Mouse (Mus musculus) testis, postnatal 14 days (tissue): ENCODE measurements around the gene Cuta.

Source experiments
- DNase-seq: peaks from one replicate; pipeline ENCODE4 v3.0.0; 2021; ENCODE audit warnings: low spot score

The Cuta gene

DNA sequence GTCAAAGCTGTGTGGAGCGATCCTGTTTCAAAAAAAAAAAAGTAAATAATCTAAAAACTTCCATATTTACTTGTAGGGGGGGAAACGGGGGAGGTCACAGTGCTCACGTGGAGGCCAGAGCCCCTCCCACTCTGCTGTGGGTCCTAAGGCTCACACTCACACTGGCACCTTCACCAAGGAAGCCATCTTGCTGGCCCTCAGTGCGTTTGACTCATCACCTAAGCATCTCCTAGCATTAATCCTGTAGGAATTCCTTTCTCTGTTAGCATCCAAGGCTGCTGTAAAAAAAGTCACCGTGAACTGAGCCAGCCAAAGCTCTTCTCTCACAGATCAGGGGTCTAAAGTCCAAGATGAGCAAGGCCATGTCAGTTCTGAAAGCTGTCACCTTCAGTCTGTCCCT is 16.9 kb upstream of the Cuta start:
- no peak for DNase-seq

- no peak for DNase-seq
Observed at GRCm38 (mm10) chr17:26953726-26954125, 14.4 kb upstream of the Cuta start.

- DNase-seq, result no peak
Observed at GRCm38 (mm10) chr17:26953201-26953600, 13.8 kb upstream of the Cuta start.

DNA sequence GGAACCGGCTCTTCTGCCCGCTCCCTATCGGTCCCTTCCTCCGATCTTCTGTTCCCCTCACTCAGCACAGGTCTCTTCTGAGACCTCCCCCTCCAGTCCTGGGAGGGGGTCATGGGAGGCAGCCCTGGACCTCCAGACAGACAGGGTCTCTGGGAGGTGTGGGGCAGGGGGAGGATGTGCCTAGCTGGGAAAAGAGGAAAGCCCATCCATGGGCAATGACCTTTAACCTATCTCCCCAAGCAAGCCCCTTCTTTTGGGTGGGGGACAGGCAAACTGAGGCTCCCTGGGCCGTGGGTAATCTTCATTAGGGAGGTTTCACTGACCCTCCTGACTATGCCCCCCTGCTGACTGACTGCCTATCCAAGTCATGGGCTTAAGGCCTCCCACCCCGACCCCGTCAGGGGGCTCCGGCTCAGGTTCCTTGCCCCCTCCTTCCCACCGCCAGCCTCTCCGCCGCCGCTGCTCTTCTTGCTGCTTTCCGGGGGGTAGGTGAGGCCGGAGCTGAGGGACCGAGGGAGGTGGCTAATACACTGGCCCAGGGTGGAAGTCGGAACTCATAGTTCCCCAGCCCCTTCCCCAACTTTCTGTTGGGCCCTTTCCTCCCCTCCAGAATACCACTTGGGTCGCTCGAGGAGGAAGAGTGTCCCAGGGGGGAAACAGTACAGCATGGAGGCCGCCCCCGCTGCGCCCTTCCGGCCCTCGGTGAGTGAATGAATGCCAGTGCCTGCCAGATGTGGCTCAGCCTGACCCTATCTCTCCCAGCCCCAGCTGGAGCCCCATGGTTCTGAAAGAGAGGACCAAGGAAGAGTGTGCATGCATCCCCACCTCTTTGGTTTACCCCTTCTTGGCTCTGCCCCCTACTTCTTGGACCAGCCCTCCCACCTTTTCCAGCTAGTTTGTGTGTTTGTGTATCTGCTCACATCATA is 12.8 kb upstream of the Cuta start:
- no peak for DNase-seq

DNA sequence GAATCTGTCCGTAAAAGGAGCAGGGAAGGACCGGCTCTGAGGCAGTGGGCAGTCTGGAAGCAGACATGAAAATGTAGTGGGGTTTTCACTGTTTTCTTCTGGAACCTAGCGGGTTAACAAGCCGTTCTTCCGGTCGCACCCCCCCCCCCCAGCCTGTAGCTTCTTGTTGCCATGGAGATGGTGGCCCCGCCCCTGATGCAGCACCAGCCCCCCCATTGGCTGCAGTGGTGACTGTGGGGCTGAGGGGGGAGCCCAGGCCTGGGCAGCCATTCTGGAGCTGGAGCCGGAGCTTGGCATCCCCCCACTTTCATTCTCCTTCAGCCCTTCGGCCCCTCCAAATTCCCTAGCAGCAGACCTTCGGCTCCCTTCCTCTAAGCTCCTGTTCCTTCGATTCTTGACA is 12.0 kb upstream of the Cuta start:
- DNase-seq, result peak; percentile 64

DNA sequence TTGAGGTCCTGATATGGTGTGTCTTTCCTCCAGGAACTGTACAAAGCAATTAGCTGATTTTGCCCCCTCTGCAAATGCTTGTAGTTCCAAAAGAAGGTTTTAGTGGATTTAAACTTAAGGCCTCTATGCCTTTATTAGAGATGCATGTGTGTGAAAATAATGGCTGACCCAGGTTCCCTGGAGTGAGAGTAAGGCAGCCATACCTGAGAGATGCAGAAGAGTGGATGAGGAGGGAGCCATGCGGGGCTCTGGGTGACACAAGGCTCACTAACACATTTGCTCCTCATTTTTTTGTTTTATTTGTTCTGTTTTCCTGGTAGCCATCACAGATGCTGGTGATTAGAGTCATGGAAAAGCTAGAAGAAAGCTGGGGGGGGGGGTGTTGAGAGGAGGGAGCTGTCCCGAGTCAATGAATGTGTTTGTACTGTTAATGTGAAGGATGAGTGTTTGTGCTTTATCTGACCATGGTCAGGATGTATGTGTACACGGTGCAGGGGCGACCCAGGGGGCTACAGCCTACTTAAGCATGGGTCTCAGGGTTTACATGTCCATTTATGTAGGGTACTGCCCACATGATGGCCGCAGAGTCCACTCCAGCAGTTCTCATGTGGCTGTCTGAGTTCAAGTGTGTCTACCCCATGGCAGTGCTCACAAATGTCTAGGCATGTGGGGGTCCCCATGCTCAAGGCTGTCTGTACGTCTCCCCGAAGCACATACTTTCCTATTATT is 11.4 kb upstream of the Cuta start:
- no peak for DNase-seq

DNA sequence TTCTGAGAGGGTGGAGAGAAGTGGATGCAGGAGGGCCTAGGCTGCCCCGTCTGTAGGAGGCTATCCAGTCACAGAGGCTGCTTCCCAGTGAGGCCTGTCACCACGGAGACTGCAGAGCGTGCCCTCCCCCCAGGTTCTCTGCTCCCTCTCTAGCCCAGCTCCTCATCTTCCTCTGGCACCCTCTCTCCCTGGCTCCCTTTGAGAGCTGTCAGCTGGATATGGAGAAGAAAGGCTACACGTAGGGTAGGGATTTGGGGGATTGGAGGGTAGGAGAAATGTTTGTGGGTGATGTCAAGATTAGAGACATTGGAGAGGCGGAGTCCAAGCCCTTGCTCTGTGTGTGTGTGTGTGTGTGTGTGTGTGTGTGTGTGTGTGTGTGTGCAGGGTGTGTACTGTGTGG is 10.5 kb upstream of the Cuta start:
- DNase-seq, result no peak

GRCm38 (mm10) chr17:26949051-26949577 is 9.7 kb upstream of the Cuta start:
- no peak for DNase-seq

DNA sequence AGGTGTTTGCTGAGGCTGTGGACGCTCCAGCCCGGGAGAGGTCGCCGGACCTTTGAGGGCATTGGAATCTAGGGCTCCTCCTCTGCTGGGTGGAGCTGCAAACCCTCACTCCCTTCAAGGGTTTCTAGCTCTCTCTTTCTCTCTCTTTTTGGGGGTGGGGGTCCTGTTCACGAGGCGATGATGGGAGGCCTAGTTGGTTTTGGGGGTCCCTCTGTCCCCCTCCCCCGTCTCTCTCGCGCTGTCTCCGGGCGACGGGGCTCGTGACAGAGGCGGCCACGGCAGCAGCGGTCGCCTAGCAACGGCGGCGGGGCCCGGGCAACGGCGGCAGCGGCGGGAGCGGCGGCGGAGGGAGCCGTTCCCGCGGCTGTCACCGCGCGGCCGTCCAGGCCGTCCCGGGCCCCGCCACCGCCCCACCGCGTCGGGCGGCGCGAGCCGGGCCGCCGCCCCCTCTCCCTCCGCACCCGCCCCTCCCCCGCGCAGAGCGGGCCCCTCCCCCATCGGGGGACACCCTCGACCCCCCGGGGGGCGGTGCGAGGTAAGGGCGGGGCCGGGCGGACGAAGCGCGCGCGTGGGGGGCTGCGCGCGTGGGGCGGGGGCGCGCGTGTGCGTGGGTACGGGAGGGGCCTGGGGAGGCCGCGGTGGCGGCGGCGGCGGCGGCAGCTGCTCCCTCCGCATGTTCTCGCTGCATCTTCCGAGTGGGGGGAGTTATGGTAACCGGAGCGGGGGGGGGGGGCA is 9.1 kb upstream of the Cuta start:
- DNase-seq, result no peak

DNA sequence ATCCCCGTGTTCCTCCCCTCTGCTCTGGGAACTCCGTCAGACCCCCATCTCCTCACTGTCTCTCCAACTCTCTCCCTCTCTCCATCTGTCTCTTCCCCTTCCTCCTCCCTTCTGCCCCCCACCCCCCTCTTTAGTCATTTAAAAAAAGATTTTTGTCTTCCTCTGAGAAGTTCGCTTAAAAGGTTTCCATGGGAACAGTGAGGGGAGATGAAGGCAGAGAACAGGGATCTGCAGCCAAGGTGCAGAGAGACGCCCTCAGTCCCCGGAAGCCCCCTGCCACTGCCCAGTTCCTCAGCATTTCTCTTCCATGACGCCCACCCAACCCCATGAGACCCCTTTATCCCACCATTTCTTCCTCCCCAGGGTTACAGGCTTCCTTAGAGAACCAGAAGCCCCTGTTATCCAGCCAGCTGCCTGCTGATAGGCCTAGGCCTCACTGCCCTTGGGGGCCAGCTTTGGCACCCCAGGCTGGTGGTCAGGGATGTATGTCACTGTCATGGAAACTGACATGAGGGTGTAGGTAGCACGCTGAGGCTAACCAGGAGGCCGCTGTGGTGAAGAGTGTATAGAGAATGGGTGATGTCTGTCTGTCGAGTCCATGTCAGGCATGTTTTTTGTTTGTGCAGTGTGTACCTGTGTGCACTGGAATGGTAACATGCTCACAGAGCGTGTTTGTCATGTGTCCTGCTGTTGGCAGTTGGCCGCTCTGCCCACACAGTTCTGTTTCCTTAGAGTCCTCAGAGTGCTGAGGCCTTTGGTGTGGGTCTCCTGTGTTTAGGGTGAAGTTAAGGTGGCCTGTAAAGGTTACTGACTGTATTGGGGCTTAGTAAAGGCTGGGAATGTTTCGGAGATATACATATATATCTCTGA is 8.1 kb upstream of the Cuta start:
- DNase-seq, result no peak

GRCm38 (mm10) chr17:26946567-26946966 is 7.2 kb upstream of the Cuta start:
- peak; percentile 75 for DNase-seq

DNA sequence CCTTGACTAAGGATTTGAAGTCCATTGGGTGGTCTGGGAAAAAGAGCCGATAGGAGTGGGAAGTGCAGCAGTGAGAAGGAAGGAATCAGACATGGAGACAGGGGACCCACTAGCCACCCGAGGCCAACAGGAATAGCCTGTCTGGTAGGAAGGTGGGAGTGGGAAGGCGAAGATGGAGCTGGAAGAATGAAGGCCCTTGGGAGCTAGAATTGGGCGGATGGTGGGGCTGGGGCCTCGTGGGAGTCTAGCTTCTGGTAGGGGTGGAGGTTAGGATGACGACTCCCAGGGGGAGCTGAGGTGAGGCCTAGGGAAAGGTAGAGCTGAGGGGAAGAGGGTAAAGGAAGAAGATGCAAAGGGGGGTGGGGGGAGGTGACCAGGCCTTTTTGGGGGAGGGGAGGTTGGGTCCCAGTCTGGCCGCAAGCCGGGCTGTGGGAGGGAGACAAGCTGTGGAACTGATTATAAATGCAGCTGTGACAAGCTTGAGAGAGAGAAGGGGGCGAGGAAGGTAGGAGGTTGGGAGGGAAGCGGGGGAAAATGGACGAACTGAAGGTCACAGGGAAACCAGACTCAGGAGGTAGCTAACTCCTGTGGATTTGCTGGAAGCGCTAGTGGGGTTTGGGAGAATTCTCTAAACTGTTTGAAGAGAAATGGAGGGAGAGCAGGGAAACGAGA is 6.6 kb upstream of the Cuta start:
- no peak for DNase-seq

GRCm38 (mm10) chr17:26941841-26942570 is 2.6 kb upstream of the Cuta start:
- no peak for DNase-seq

DNA sequence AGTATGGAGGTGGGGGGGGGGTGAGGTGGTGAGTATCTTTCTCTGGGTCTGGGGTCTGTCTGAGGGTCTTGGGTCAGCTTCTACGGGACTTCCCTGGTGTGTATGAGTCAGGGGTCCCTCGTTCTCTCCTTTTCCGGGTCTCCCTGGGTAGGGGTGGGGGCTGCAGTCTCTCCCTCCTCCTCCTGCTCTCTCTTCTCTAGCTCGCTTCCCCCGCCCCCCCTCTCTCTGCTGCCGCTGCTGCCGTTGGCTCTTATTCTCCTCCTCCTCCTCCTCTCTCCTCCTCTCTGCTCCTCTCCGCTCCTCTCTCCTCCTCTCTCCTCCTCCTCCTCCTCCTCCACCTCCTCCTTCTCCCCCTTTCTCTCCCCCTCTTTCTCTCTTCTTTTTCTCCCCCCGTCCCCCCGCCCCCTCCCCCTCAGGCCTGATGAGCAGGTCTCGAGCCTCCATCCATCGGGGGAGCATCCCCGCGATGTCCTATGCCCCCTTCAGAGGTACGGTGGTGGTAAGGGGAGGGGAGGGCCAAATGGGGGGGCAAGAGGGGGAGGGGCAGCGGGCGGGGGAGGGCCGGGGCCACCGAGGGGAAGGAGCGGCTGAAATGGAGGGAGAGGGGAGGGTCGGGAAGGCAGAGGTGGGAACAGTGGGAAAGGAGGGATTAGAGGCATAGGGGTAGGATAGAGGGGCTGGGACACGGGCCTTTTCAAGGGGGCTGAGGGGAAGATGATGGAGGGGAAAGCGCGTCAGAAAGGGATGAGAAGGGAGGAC is 1.8 kb upstream of the Cuta start, which contains the start of gene Syngap1:
Gene Syngap1 (plus strand): TSS at position 223 of the 759 bp plus-strand sequence.
- no peak for DNase-seq

DNA sequence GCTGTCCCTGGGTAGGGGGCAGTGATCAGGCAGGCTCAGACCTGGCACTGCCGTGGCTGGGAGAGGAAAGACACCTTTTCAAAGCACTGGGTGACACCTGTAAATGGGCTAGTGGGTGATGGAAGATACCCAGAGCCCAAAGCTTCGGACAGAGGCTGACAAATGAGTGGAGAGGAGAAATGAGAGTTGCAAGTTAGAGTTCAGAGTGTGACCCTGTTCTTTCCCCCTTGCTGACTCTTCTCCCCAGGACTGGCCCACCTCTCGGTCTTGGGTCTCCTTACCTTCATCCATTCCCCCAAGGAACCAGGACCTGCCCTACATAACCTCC is 568 bp upstream of the Cuta start:
- no peak for DNase-seq

- DNase-seq, result no peak
Observed at GRCm38 (mm10) chr17:26938731-26939130, 638 bp downstream of the Cuta start.

GRCm38 (mm10) chr17:26937883-26938695 is 1.3 kb downstream of the Cuta start:
- no peak for DNase-seq

GRCm38 (mm10) chr17:26936921-26937695 is 2.3 kb downstream of the Cuta start:
- DNase-seq, result no peak
